Mouse (Mus musculus) adrenal gland, postnatal 4 days (tissue): ENCODE results near the gene Baiap2l2. TPM values are rescaled to one million over a fixed set of nuclear protein-coding genes. Genes with fewer than 3 reads are reported as not detected.

Experiments
- DNase-seq, 2 experiments: peaks; one replicate each; pipeline ENCODE4 v3.0.0; 2021 to 2022; ENCODE audit warnings: low spot score in 2 of 2, mixed read lengths in 2 of 2
- total RNA-seq, 2 experiments: library from RNA; stranded (reverse); gene quantifications; 2 replicates each; pipeline ENCODE4 v1.2.3; 2021

The Baiap2l2 gene
- total RNA-seq, 2 experiments from 2014 or later, result 2.3 to 5.5 TPM

DNA sequence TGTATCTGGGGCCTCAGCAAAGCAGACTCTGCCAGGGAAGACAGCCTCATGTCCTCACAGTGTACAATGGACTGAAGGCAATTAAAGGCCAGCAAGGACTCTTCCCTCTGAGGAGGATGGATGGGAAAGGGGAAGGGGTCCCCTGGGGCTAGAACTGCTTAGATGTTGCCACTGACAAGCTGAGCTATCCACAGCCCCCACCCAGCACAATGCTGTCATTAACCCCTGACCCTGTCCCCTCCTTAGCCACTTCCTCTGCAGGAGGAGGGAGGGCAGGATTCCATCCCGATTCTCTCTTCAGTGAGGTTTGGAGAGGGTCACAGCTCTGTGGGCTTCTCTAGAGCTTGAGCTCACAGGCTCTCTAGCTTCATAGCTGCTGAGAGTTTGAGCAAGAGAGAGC, 65.8 kb downstream of the Baiap2l2 start:
- no peak for DNase-seq

DNA sequence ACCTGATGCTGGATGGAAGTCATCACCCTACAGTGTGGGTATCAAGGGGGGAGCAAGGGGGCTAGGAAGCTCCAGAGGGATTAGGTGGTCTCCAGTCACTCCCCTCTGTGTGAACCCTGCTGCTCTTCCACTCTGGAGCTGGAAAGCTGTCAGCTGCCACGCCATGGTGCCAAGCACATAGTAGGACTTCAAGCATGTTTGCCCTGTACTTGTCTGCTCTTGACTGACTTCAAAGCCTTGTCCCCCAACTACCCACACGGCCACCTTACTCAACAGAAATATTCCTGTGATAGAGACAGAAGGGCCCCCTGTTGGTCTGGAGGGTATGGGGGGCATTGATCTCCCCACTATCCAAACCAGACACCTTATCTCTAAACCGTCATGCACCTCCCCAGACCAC, 69.1 kb downstream of the Baiap2l2 start:
- no peak for DNase-seq

DNA sequence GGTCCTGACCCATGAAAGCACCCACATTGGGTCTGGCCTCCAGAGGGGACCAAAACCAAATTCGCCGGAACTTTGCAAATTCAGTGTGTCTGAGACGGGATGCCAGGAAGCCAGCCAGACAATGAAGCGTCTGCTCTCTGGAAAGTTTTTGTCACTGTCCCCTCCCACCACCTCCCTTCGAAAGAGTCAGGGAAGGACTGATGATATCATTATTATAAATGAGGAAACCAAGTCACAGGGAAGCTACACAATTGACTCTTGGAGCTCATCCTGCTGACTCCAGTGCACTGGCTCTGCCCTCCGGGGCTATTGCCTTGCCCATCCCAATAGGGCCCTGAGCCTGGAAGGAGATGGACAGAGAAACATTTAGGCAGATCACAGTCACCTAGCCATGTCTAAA, 71.7 kb downstream of the Baiap2l2 start:
- no peak for DNase-seq

DNA sequence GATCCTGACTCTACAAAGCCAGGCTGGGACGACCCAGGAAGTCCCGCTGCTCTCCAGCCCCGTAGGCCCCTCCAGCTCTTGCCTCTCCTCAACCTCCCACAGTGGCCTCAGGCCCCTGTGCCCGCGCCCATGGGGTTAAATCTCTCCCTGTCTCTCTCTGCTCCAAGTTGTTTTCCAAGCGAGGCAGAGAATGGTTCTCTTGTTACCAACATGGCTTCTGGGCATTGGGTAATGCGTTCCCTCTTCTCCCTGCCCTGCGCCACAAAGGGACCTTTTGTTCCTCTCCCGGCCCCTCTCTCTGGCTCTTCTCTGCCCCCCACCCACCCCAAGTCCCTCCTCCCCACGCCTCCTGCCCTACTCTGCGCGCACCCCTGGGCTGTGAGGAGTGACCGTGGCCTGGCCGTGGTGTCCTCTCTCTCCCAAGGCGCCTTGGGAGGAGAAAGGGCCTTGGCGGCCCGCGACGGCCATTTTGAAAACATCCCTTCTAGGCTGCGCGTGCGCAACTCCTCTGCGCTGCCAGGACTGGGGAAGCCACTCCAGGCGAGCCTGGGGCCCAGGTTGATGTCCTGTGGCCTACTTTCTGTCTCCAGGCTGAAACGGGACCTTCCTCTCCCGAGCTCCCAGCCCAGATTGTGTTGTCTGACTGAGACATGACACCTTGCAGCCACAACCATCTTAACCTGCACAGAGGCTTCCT, 72.4 kb downstream of the Baiap2l2 start:
- no peak for DNase-seq

DNA sequence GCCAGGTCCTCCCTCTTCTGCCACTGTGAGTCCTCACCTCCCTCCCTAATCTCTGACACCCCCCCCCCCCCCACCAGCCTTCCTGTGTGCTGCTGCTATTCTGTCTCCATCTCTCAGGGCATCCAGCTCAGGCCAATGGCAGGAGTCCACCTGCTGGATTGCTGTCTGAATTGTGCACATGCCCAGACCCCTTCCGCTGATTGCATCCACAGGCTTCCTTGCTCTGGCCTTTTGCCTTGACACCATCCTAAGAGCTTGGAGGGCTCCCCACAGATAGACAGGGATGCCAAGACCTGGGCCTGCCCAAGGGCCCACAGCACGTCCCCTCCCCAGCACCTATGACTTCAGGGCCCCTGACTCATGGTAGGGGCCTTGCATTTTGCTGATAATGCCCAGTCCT, 75.0 kb downstream of the Baiap2l2 start:
- DNase-seq, result no peak

DNA sequence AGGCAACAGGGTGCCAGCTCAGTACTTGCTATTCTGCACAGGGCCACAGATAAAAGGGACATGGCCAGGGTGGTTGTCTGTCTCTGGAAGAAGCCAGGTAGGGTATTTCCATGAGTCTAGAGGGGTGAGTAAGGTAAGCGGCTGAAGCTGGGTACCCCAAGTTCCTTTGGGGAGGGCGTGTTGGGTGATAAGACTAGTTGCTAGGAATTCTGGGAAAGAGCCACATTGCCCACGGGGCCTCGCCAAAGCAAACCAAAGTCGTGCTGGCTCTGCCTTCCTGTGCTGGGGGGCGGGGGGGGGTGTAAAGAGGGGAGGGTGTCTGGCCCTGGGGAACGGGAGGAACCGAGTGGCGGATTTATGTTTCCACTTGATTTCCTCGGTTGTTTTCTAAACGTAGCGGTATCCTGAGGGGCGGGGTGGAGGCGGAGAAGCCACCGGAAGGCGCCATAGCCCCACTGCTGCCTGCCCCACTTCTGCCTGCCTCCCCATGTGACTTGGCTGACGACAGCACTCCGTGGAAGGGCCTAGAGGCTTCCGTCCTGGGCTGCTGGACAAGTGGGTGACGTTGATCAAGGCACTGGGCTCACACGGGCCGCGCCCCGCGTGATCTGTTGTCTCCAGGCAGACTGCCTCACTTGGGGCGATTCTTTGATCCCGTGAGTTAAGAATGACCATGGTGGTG, 76.4 kb downstream of the Baiap2l2 start:
- no peak for DNase-seq

DNA sequence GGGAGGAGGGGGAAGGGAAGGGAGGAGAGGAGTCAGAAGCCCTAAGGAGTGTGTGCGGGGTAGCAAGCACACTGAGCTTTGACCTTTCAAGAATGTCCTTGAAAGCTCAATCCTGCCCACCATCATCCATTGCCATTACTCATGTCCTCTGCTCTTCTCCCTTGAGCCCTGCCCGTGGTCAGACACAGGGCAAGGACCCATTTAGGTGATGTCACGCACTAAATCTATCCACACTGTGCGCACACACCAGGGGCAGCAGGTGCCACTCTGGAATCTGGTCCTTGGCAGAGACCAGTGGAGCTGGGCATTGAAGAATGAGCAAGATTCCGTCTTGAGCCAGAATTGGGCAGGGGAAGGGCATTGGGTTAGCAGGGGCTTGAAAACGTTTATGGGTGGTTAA, 77.1 kb downstream of the Baiap2l2 start:
- DNase-seq, result no peak

Other genes with a start within 250 kb of the Baiap2l2 start
- gene Galr3, start 243.7 kb downstream of the Baiap2l2 start, total RNA-seq, result 1 to 10 TPM in 1 of 2 experiments, under 1 TPM in 1; 0.65 to 1.1 TPM
- 10 to 100 TPM; 23.8 to 29.7 TPM for gene Ankrd54, start 222.6 kb downstream of the Baiap2l2 start, total RNA-seq
- gene Eif3l, start 210.4 kb downstream of the Baiap2l2 start, total RNA-seq, result 100 to 1,000 TPM; 158 to 162 TPM
- 10 to 100 TPM; 36.0 to 40.2 TPM for gene Micall1, start 176.6 kb downstream of the Baiap2l2 start, total RNA-seq
- 100 to 1,000 TPM; 134 to 142 TPM for gene Polr2f, start 144.5 kb downstream of the Baiap2l2 start, total RNA-seq
- 1 to 10 TPM; 8.0 to 9.0 TPM for gene 1700088E04Rik, start 144.3 kb downstream of the Baiap2l2 start, total RNA-seq
- 10 to 100 TPM in 1 of 2 experiments, 1 to 10 TPM in 1; 9.5 to 12.3 TPM for gene Sox10, start 120.3 kb downstream of the Baiap2l2 start, total RNA-seq
- 10 to 100 TPM; 32.1 to 33.2 TPM for gene Pick1, start 56.4 kb downstream of the Baiap2l2 start, total RNA-seq
- under 1 TPM; 0.17 to 0.70 TPM for gene Gm49486, start 56.1 kb downstream of the Baiap2l2 start, total RNA-seq
- gene Slc16a8, start 30.8 kb downstream of the Baiap2l2 start, total RNA-seq, result under 1 TPM; 0.17 TPM
- 10 to 100 TPM; 25.3 to 28.2 TPM for gene Pla2g6, start 42.9 kb upstream of the Baiap2l2 start, total RNA-seq
- 1 to 10 TPM; 3.2 to 4.6 TPM for gene Maff, start 61.1 kb upstream of the Baiap2l2 start, total RNA-seq
- 10 to 100 TPM; 45.7 to 47.4 TPM for gene Tmem184b, start 118.0 kb upstream of the Baiap2l2 start, total RNA-seq
- gene Csnk1e, start 170.0 kb upstream of the Baiap2l2 start, total RNA-seq, result 100 to 1,000 TPM; 108 to 111 TPM
- under 1 TPM; 0.22 to 0.28 TPM for gene Kcnj4, start 219.7 kb upstream of the Baiap2l2 start, total RNA-seq
- 10 to 100 TPM; 13.0 to 13.2 TPM for gene Kdelr3, start 230.9 kb upstream of the Baiap2l2 start, total RNA-seq